Mouse (Mus musculus) stomach, postnatal 0 days (tissue): ENCODE measurements at regions not wholly inside any gene's neighbourhood (a gene's known extent, or its start where the extent isn't known, plus 50 kb on each side); places are given as distances from the start of the nearest gene placed in this dataset.

Source experiments
- CTCF ChIP-seq: IDR thresholded peaks from 2 replicates; pipeline ENCODE4 v1.5.1; 2016; ENCODE audit warnings: antibody characterized with exemption, low read depth, mild to moderate bottlenecking, moderate library complexity
- EP300 ChIP-seq: optimal IDR thresholded peaks from 2 replicates; pipeline ENCODE3; 2016; ENCODE audit warnings: antibody characterized with exemption

DNA sequence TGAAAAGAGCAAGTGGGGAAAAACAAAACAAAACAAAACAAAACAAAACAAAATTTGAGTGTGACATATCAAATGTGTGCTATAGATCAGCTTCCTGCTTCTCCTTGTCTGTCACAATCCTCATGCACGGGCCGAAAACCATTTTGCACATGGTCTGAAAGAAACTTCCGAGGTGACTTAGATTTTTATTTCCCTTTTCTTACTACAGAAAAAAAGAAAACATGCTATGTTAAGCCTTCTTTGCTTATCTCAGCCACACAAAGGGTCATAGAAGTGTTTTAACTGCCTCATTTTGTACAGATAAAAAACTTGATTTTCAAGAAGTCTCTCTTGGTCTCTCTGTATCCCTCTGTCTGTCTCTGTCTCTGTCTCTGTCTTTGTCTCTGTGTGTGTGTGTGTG lies 654.2 kb downstream of the Trim52 start:
- TF ChIP-seq CTCF (no peak), EP300 (no peak)
